Mouse (Mus musculus) cortical plate, adult 2 months (tissue): ENCODE results near the gene Xrcc1.
A peak's percentile ranks its signal among the peaks of the same experiment; 100 is the strongest.
"Not testable (repeated sequence)": the region's sequence is repeated elsewhere in the genome, so short reads cannot be mapped to it uniquely, and the experiment has no call there.

ENCODE experiments used
- CTCF ChIP-seq: fragments of 200-500 bp; IDR thresholded peaks from 2 replicates; pipeline ENCODE4 v1.5.1; 2011; ENCODE audit warnings: mild to moderate bottlenecking, control low read depth, low read length; ENCODE audit not compliant: insufficient read depth; ENCODE audit errors: extremely low read depth
- POLR2A ChIP-seq: fragments of 200-500 bp; IDR thresholded peaks from 2 replicates; pipeline ENCODE4 v1.6.1; 2011; ENCODE audit warnings: mild to moderate bottlenecking, low read length, control low read depth; ENCODE audit not compliant: insufficient read depth; ENCODE audit errors: extremely low read depth

GRCm38 (mm10) chr7:24516319-24516718, 29.8 kb upstream of the Xrcc1 start:
- not testable (repeated sequence) for TF ChIP-seq POLR2A
- TF ChIP-seq CTCF = peak; percentile 39; the same call in 1 of the 2 replicates
